Mouse (Mus musculus): ENCODE measurements at regions not wholly inside any gene's neighbourhood (a gene's known extent, or its start where the extent isn't known, plus 50 kb on each side); places are given as distances from the start of the nearest gene placed in this dataset.

DNA sequence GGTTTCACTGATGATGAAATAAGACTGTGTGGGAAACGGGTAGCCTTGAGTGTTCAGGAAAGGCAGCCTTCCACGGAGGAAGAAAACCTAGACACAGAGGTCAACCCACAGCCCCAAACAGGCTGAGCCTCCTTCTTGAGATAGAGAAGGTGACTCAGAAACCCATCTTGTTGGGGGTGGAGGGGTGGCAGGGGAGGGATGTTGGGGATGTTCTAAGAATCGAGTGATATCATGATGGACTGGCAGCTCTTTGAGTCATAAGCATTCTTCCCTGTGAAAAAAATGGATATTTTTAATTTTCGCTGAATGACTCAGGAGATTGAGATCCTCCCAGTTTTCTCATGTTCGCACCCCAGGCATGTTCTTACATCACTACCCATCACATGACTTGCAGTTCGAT is 417.5 kb downstream of the Fgf9 start:
- DNase-seq, result no peak

GRCm38 (mm10) chr14:58480454-58480853 is 410.1 kb downstream of the Fgf9 start:
- no peak for DNase-seq

DNA sequence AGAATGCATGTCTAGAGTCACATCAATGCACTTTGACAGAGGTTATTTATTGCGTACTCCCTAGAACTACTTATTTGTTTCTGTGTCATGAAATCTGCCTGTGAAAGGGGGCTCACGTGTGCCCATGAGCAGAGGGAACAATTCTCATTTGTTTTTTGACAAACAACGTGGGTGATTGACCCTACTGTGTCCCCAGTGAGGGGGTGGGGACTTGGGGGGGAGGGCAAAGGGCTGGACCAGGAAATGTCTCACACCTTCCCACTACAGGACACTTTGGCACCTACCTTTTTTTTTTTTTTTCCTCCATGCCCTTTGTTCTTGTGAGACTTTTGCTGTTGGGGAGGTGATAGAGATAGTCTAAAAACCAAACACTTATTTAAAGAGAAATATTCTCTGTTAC is 400.3 kb downstream of the Fgf9 start:
- no peak for DNase-seq

GRCm38 (mm10) chr14:58468451-58468850 is 398.1 kb downstream of the Fgf9 start:
- DNase-seq, result no peak

- DNase-seq, result peak; percentile 18 to 52
Observed at GRCm38 (mm10) chr14:58467856-58468255, 397.5 kb downstream of the Fgf9 start.

- DNase-seq, result no peak
Observed at GRCm38 (mm10) chr14:58446776-58447354, 376.5 kb downstream of the Fgf9 start.

DNA sequence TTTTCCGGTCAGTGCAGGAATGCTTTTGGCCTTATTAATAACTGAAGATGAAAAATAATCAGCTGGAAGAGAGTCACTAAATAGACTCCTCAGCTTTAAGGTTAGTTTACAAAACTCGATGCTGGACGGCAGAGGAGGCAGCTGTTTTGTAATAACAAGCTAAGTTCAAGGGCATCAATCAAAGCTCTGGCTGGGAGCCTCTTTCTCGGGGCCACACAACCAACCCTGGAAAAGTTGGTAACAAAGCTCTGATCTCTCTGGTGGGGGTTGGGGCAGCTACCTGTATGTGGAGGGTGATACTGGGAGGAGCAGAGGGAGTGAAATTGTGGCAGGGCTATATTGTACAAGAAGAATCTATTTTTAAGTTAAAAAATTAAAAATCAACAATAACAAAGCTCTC is 374.1 kb downstream of the Fgf9 start:
- DNase-seq, result no peak

DNA sequence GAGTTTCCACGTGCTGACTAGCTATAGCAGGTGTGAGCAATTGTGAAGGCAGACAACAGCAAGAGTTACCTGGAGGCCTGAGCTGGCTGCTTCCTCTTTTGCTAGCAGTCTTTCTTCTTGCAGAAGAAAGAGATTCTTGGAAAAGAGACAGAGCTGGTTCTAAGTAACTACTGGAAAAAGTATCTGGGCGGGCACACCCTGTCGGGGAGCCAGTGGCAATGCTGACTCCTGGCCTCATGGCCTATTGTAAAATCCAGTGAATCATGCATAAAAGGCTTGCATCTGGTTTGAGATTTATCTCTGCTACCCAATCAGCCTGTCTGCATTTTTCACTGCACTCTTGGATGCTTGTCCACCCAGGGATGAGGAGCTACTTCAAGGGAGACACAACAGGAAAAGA is 372.2 kb downstream of the Fgf9 start:
- DNase-seq, result no peak

DNA sequence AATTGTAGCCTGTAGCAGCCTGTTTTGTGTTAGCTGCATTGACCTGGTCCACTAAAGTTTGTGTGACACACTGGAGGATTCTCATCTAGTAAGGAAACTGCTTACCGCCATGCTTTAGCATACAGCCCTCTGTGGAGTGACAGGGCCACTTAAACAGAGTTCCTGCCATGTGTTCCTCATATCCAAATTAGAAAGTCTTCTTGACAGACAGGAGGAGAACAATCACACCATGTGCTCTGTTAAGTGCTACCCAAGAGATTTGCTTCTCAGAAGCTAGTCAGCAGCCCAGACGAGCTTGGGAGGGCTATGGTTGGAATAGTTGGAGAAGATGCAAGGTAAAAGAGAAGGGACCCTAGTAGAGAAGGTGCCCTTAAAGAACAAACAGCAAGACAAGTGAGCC is 369.6 kb downstream of the Fgf9 start:
- no peak for DNase-seq

GRCm38 (mm10) chr14:58436096-58436495 is 365.7 kb downstream of the Fgf9 start:
- no peak for DNase-seq

DNA sequence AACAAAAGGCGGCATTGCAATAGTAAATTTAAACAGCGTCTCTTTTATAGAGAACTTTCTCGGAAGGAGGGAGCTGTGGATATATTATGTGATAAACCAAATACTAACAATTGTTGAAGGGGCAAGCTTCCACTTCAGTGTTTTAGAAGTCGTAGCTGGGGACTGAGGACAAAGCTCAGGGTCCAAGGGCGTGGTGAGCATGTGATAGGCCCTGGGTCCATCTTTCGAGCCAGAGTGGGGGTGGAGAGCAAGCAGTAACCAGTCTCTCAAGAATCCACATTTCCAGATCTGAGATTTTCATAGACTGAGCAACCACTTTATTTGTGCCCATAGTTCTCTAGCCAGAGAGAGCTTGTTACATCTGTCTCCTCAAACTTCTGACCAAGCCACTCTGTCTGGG is 356.1 kb downstream of the Fgf9 start:
- no peak for DNase-seq

DNA sequence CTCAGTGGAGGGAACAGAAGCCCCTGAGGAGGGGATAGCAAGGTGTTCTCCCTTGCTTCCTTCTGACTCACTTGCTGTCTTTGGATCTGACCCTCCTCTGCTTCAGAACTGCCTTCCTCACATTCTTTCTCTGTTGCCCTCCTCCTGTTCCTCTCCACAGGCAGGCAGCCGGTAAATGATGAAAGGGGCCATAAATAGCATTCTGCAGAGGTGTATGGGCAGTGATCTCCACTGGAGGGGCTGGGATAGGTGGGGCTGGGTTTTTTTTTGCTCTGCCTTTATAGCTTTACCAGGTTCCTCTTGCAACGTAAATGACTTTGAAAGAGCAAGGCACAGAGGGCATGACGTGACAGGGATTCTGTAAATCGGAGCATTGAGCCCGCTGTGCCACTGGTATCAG is 351.6 kb downstream of the Fgf9 start:
- DNase-seq, result no peak

DNA sequence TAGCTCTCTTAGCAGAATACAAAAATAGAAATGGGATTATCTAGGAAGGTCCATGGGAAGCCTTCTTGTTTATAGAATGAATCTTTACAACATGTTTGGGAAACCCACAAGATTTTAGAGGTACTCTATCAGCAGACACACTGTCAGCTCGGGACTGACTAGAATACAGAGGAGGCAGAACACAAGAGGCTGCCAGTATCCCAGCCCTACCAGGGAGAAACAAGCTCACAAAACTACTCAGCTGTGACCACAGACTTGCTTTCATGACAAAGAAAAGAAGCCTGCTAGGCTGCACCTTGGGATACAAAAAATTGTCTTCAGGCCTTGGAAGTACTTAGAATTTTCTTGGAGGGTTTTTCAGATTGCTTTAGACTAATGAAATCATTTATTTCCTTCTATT is 347.2 kb downstream of the Fgf9 start:
- DNase-seq, result no peak

GRCm38 (mm10) chr14:58392055-58392726 is 321.8 kb downstream of the Fgf9 start:
- peak; percentile 9 to 38 for DNase-seq

- no peak for DNase-seq
Observed at GRCm38 (mm10) chr14:58390741-58391140, 320.4 kb downstream of the Fgf9 start.

DNA sequence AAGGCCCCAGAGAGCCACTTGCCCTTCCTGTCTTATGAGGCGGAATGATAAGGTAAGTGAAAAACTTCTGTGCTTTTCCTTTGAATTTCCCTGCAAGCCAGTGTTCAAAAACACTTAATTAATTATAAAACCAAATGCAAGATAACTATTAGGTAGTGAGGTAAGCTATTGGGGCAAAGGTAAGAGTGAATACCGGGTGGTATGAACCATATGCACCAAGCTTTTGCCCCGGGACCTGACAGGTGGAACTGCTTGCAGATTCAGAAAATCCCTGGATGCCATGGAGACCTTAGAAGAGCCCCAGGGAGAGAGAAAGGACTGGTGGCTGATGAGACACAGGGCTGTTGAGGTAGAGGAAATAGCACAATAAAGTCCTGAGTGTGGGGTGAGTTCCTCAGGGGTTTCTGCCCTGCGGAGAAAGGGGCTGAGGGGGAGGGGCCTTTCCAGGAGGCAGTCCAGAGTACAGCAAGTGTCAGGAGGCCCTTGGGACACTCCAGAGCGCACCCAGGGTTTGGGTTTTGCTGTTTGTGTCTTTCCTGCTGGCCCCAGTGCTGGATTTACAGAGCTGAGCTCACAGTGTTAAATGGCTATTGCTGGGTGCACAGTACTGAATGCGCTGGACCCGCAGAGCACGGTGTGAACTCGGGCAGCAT is 317.1 kb downstream of the Fgf9 start:
- DNase-seq, result no peak

DNA sequence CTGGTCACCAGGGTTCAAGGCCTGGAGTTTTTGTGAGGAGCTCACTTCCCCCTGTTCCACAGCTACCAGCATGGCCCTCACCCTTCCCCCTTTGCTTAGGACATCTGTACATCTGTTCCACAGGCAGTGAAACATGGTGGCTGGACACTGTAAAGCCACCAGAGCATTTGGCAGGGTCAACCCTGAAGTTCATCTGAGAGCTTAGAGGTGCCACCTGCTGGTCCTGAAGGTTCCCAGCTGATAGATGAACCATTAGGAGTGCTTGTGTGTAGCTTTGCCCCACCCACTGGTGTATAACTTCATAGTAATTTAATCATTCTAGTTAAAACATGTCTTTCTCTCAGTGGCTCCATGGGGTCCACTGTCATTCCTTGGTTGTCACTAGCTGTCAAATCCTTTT is 304.7 kb downstream of the Fgf9 start:
- no peak for DNase-seq

- no peak for DNase-seq
Observed at GRCm38 (mm10) chr14:58356824-58357223, 286.5 kb downstream of the Fgf9 start.

GRCm38 (mm10) chr14:58352986-58353385 is 282.6 kb downstream of the Fgf9 start:
- DNase-seq, result peak; percentile 7 to 42

DNA sequence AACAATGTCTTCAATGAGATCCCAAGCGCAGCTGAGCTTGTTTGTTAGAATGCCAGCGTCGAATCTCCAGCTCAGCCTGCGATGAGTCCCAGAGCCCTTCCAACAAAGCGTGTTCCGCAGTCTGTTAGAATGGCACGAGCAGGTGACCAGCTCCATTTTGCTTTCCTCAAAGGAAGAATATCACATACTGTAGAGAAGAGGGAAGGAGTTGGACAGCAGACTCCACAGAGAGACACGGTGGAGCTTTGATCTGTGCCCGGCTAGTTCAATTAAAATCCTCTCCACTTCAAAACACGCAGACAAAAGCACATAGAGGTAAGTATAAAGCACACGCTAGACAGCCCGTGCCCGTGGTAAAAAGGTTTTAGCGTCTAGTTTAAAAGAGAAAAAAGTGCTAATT is 265.8 kb downstream of the Fgf9 start:
- DNase-seq, result no peak

GRCm38 (mm10) chr14:58323164-58323563 is 252.8 kb downstream of the Fgf9 start:
- no peak for DNase-seq

- DNase-seq, result no peak
Observed at GRCm38 (mm10) chr14:58322461-58322860, 252.1 kb downstream of the Fgf9 start.

DNA sequence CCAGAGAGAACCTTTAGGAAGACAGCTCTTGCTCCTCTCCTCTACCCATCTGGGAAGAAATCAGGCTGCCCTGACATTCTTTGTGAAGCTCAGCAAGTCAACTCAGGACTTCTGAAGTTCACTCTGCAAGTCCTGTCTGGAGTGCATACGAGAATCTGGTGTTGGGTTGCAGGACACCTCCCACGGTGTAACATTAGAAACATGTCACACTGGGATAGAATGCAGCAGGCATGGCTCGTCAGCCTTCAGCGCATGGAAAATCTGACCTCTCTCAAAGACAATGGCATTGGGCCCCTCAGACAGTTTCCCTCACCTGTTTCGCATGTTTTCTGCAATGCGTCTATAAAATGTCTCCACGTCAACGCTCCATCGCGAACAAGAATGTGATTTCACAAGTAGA is 251.5 kb downstream of the Fgf9 start:
- DNase-seq, result no peak

DNA sequence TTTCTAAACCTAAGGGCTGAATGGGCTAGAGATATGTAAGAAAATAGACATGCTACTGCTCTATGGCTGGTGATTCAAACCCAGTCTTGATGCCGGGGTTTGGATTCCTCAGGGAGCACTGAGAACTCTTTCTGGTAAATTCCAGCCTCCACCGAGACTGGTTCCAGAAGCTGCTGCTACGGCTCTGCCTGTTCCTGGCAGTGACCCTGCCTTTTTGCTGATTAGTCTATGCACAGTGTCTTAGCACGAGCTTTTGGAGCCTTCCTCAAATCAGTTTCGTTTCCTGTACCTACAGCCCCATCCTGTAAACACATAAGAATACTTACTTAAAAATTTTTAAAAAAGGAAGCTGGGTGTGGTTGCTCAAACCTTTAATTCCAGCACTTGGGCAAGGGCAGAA is 250.9 kb downstream of the Fgf9 start:
- DNase-seq, result peak in 1 of 2 experiments; percentile 7

DNA sequence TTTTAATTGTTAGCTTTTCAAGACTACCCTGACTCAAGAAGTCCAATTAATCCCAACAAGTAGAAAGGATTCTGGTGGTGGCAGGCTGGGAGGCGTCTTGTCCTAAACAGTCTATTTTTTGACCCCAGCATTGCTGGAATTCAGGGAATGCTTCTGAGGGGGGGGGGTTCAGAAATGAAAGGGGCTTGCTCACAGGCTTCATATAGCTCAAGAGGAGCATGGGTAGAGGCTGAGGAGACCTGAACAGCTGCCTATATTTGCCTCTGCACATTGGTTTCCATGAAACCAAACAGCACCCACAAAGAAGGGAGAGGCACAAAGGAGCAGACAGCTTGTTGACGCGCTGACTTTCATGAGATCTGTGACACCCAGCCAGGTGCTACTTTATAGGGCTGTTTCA is 247.3 kb downstream of the Fgf9 start:
- no peak for DNase-seq

Measured in lung, postnatal 4 days (tissue).